Mouse (Mus musculus) testis, adult 2 months (tissue): ENCODE data around the gene Otop2.

Experiments used
- CTCF ChIP-seq: fragments of 200-500 bp; IDR thresholded peaks from 2 replicates; pipeline ENCODE4 v1.5.1; 2012; ENCODE audit warnings: low read depth, mild to moderate bottlenecking, inconsistent platforms, low read length, moderate library complexity; ENCODE audit not compliant: control insufficient read depth, insufficient read depth, insufficient replicate concordance
- POLR2A ChIP-seq: fragments of 200-500 bp; IDR thresholded peaks from 2 replicates; pipeline ENCODE4 v1.6.1; 2012; ENCODE audit warnings: low read depth, mild to moderate bottlenecking, inconsistent platforms, low read length, moderate library complexity; ENCODE audit not compliant: control insufficient read depth

DNA sequence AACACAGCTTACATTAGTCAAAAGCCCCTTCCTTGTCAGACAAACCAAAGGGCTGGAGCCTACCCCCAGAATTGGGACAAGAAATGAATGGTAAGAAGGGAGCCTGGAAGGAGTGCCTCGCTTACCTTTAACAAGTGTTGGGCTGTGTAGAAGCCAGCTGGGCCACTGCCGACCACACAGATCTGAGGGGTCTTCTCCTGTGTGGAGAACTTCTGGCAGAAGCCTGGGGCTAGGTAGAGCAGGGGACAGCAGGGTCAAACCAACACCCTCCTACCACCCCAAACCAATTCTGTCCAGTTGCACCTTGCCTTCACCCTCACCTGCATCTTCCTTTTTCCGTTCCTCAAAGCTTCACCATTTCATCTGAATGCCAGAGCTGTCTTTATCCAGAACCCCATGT lies 31.0 kb upstream of the Otop2 start:
- TF ChIP-seq CTCF = no peak
- no peak for TF ChIP-seq POLR2A
